Mouse (Mus musculus) left cerebral cortex, postnatal 25 days (tissue): Measurements from ENCODE around the gene Chrm5. TPM values are rescaled to one million over a fixed set of nuclear protein-coding genes. Genes with fewer than 3 reads are reported as not detected.
"Not testable (repeated sequence)": the region's sequence is repeated elsewhere in the genome, so short reads cannot be mapped to it uniquely, and the experiment has no call there.

Experiments
- DNase-seq, 2 experiments: peaks; one replicate each; pipeline ENCODE4 v3.0.0; 2022; ENCODE audit warnings: low spot score in 2 of 2, mixed read lengths in 1 of 2
- intact Hi-C: fragments of 180-260 bp; cut with DNase I; formaldehyde crosslinking; loops from one replicate; pipeline ENCODE4 v1.15.1; 2025
- total RNA-seq, 2 experiments: library from RNA; stranded (reverse); gene quantifications; 2 replicates each; pipeline ENCODE4 v1.2.3; 2021

The Chrm5 gene
- total RNA-seq, 2 experiments from 2014 or later, result 0.87 to 2.2 TPM

DNA sequence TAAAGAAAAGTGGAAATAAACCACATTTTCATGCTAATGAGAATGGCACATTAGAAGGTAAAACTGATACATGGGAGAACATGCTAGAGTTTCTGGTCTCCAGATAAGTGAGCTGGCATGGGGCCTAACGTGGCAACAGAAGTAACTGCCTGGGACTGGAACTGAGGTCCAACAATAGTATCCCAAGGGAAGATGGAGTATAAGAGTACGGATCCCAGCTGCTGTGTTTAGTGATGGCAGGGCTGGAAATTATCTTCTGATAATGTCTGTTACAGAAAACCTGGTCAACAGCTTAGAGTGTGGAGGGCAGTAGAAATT, 2.7 kb upstream of the Chrm5 start:
- intact Hi-C loops, result loop anchor here (5.0 kb wide), 2 partner anchors 216 to 286 kb away; partner anchors contain the start of genes Gm21985 and Slc12a6

DNA sequence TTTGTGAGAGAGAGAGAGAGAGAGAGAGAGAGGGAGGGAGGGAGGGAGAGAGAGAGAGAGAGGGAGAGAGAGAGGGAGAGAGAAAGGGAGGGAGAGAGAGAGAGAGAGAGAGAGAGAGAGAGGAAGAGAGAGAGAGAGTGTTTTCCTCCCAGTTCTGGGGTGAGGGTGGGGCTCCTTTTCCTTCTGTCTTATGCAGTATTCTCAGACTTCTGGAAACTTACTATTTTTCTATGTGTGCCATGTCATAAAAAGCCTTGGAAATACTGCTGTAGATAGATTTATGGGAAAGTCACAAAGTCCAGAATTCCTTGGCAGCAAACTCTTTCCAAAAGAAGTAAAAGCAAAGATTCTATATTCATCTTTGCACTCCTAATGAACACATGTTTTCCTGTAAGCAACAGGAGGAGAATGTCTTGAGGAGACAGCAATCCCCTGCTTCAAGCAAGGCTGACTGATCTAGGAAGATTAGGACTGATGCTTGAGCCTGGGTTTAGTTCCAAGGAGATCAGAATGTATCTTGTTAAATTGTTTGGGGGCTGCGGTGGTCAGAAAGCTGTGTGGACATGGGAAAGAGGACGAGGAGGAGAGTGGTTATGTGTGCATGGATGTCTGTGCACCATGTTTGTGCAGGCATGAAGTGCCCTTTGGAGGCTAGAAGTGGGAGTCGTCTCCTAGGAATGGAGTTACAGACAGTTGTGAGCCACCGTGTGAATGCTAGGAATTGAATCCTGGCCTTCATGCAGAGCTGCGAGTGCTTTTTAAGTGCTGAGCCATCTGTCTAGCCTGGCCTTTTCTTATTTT, 2.2 kb upstream of the Chrm5 start:
- intact Hi-C loops, result loop anchor here (5.0 kb wide), 2 partner anchors 215 to 285 kb away; partner anchors contain the start of genes Gm21985 and Slc12a6
- DNase-seq, result peak in 1 of 2 experiments; percentile 73

More for the DNA sequence above, 2.7 kb upstream of the Chrm5 start:
- DNase-seq, result no peak

DNA sequence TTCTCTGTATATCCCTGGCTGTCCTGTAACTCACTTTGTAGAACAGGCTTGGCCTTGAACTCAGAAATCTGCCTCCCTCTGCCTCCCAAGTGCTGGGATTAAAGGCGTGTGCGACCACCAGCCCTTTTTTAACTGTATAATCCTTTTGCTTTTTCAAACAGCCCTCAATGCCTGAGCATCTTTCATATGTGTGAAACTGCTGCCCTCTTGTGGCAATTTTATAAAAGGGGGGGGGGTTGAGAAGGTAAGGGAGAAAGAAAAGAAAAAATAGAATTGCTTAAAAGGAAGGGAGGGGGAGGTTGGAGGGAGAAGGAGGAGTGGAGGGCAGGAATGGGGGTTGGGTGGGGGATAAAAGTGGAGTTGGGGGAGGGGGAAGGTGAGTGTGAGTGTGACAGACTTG, 995 bp upstream of the Chrm5 start:
- intact Hi-C loops, result loop anchor here (2.0 to 5.0 kb wide), 3 partner anchors 103 to 284 kb away; partner anchors contain the start of genes Gm21985, Katnbl1 and Slc12a6
- no peak for DNase-seq

DNA sequence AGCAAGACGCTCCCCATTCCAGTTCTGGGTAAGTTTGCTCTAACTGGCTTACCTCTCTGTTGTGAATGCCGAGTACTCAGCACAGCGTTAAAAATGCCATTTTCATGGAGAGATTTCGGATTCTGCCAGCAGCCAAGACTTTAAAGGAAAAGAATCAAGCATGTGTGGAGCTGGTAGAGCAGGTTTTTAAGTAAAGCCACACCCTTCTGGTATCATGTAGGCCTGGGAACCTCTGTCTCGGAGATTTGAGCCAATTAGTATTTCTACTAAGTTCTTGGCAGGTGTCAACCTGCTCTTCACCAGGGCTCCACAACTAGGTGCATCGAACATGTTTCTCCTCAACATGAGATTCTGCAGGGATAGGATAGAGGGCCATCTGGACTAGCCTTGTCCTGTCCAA, 4.0 kb downstream of the Chrm5 start:
- intact Hi-C loops, result no loop called here
- no peak for DNase-seq

DNA sequence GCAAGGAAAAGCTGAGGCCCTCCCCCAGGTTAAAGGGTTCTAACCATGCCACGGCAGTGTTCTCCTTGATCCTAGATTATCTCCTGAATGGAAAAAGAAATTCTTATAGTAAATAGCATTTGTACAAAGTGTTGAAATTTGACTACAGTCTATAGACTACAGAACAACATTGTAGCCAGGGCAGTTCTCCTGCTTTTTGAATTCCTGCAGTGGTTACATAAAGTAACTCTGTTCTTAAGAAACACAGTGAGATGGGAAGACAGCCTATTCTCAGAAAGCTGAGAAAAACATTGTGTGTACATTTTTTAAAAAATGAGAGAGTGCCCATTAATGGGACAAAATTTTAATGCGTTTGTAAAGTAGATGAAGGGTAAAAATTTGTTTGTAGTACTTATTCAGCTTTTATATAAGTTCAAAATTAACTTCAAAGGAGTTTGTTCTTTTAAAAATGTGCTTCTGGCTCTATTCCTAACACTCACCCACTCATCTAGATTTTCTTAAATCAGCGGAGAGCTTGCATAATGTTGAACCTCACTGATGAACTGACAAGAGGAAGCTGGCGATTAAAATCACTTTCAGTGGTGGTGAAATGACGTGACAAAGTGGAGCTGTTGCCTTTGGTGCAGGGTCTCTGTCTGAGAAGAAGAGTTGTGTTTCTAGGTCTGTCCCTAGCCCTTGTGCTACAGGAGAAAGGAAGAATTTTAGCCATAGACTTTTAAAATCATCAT, 5.4 kb downstream of the Chrm5 start:
- DNase-seq, result peak in 1 of 2 experiments; percentile 74
- intact Hi-C loops, result no loop called here

DNA sequence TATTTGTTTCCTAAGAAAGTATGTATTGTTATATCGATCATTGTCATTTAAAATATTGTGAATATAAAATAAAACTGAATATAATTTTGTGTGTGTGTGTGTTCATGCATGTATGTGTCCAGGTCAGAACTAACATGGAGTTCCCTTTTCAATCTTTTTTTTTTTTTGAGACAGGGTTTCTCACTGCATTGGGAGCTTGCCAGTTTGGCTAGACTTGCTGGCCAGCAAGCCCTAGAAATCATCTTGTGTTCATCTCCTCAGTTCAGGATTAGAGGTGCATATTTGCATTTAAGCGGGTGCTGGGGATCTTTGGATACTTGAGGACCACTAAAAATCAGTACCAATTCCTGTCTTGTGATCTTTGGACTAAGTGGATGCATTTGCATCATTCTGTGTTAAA, 8.5 kb downstream of the Chrm5 start:
- intact Hi-C loops, result no loop called here
- DNase-seq, result no peak

DNA sequence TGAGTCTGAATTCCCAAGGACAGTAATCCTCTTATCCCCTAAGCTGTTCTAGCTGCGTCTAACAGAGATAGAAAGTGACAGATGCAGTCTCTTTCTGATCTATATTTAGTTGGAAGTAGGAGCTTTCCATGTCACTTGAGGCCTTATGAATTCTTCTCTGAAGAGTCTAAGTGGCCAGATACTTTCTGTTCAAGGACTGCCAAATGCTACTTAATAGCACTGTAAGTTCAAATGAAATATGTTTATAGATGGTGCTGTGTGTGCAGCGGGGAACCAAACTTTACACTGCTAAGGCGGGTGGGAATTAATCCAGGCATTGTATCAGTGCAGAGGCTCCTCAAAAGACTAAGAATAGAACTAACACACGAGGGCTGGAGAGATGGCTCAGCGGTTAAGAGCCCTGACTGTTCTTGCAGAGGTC, 9.6 kb downstream of the Chrm5 start:
- intact Hi-C loops, result no loop called here
- DNase-seq, result peak in 1 of 2 experiments; percentile 58

DNA sequence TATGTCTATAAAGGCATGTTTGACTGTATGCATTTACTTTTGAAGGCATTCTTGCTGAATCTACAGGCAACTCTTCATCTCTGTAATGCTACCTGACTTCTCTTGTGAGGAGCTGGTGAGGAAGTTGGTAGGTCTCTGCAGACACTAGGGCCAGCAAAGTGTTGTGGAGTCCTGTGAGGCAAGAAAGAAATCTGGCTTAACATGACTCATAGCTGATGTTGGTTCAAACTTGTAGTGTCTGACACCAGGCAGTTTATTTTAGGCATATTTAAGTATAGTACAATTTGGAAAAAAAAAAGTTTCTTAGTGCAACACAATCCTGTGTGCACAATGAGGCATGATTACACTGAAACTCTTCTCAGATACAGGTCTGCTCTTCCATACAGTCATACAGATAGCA, 11.0 kb downstream of the Chrm5 start:
- intact Hi-C loops, result no loop called here
- DNase-seq, result peak in 1 of 2 experiments; percentile 33

DNA sequence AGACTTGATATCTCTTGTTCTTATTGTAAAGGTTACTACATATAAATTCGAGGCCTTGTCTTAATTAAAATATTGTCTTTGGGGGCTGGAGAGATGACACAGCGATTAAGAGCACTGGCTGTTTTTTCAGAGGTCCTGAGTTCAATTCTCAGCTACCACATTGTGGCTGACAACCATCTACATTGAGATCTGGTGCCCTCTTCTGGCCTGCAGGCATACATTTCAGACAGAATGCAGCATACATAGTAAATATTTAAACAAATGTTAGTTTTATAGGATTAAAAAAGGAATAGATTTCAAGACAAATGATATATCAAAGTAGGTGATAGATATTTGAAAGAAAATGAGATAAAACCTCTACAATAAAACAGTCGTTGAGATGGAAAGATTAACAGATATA, 20.0 kb downstream of the Chrm5 start:
- no peak for DNase-seq
- intact Hi-C loops, result no loop called here

DNA sequence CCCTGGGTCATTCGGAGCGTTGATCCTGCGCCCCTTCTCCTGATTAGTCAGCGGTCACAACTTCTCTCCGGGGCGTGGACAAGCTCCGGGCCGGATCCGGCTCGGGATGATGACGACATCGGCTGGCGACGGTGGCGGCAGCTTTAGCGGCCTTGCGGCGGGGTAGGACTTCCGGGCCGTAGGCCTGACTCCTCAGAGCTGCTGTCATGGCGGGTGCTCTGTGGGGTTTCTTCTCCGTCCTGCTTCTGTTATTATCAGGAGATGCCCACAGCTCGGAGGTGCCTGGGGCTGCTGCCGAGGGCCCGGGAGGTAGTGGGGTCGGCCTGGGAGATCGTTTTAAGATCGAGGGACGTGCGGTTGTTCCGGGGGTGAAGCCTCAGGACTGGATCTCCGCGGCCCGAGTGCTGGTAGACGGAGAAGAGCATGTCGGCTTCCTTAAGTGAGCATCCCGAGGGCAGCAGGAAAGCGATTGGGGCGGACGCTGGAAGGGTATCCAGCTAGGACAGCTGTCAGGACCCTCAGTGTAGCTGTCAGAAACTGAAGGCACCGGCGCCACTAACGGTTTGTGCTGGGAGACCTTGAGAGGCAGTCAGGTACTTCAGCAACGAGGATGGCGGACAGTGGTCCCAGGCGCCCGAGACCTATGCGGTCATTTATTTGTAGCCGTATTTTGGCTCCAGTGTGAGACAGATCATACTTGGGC, 25.6 kb downstream of the Chrm5 start, which contains the start of gene Emc7:
Gene Emc7, plus strand, starts transcription at position 136 of the 703 bp plus-strand sequence.
- peak; percentile 96 to 98 for DNase-seq
- intact Hi-C loops, result loop anchor here (1.0 to 5.0 kb wide), 3 partner anchors 76 to 193 kb away; partner anchors contain the start of genes Emc4, Katnbl1 and Nop10

DNA sequence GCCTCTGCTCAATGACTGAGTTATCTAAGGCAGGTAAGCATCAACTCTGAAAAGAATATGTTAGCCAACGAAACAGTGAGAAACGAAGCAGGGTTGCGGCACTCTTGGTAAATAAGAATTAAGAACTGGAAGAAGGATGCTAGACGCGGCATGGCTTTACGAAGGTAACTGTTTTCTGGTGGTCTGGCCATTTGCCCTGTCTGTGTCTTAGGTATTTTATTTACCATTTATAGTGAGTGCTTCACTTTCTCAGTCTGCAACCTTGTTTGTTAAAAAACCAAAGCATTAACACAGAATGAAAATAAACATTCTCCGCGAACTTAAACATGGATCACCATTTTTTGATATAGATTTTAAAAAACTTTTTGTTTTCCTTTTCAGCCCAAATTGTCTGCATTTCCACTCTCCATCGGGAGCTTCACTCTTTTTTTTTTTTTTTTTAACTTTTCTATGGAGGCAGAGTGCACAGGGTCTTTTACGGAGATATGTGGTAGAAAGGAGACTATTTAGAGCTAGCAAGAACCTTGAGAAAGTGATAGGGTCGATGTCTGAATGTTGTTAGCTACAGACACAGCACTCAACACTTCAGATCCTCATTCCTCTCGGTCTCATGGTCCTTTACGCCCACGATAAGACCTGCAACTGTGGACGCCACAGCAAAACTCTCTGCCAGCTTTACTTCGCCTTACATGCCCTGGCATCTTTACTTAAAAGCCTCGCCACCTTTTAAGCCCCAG, 26.3 kb downstream of the Chrm5 start:
- no peak for DNase-seq
- intact Hi-C loops, result loop anchor here (1.0 to 2.0 kb wide), 2 partner anchors 75 to 86 kb away; partner anchors contain the start of genes Emc4 and Katnbl1

DNA sequence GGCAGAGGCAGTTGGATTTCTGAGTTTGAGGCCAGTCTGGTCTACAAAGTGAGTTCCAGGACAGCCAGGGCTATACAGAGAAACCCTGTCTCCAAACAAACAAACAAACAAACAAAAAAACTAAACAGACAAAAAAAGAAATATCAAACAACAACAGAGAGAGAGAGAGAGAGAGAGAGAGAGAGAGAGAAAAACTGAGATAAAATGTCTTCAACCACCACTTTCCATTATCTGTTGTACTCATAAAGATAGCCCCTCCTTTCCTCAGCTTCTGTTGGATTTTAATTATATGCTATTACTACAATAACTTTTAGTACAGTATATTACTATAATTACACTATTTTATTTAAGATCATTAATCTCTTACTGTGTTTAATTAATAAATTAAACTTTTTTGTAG, 28.1 kb downstream of the Chrm5 start:
- intact Hi-C loops, DNase-seq: not testable (repeated sequence)

DNA sequence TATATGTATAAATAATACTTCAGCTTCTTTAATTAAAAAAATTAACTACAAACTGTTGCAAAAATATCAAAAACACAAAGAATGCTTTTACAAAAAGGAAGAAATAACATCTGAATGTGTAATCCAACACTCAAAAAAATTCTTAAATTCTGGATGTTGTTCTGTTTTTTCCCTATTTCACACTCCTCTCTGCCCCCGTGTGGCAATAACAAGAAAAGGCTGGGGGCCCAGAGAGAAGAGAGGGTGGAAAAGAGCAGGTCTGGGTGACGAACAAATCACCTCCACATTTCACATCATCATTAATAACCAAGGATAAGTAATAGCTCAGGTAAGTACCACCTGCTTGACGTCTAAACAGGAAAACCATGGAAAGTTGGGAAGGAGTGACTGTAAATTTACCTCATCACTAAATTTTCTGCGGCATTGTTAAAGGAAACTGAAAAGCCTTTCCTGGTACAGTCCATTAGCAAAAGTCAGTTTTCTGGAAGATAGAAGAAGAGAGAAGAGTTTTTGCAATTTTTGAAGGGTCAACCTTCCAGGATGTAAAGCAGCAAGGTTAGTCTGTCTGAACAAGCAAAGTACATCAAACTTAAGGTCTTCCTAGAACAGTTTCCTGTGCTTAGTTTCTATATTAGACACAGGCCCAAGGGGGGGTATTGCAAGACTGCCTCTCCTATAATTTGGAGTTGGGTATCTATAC, 30.8 kb downstream of the Chrm5 start:
- DNase-seq, result no peak
- intact Hi-C loops, result no loop called here

DNA sequence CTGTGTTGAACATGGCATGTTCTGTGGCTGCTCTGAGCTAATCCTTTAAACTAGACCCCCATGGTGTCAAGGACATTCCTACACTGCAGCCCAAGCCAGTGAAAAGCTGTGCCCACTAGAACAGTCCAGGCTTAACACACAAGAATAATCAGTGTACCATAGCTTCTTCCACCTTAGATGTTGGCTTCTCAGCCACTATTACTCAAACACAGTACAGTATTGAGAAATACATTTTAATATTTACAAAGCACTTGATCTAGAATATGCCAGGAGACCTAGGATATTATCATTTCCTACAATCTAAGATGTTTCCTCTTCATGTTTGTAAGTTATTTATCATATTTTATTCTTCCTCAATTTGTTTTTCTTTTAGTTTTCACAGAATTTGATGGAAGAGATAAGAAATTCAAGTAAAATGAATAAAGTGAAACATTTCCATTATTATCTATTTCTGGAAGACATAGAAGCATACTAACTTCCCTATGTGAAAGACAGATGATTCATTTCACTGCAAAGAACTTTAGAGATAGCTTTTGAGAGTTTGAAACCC, 32.0 kb downstream of the Chrm5 start:
- intact Hi-C loops, result no loop called here
- DNase-seq, result no peak

DNA sequence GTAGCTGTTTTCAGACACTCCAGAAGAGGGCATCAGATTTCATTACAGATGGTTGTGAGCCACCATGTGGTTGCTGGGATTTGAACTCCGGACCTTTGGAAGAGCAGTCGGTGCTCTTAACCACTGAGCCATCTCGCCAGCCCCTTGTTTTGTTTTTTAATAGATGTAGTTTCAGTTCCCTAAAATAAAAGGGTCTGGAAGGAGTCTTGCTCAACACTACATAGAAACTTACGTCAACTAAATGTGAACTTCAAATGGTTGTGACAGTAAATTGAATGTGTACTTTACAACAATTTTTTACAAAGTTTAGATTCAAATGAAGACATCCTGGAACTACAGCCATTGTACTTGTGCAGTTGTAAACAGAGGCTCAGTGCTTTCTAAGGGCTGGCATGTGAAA, 32.5 kb downstream of the Chrm5 start:
- intact Hi-C loops, DNase-seq: not testable (repeated sequence)

DNA sequence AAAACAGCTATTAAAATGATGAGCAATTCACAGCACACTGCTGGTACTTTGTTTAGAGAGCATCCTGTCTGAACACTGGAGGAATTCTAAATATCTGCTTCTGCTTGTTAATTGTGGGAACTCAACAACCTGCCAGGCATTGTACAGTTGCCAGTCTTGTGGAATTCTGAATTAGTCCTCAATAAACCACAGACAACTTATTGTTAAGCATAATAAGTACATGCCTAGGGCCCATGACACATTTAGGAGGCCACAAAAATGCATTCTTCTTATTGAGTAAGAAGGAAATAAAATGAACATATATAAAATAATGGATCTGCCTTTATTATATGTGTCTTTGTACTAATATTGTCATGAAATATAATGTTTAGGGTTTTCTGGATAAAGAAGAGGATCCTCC, 35.1 kb downstream of the Chrm5 start:
- intact Hi-C loops, result no loop called here
- DNase-seq, result no peak

DNA sequence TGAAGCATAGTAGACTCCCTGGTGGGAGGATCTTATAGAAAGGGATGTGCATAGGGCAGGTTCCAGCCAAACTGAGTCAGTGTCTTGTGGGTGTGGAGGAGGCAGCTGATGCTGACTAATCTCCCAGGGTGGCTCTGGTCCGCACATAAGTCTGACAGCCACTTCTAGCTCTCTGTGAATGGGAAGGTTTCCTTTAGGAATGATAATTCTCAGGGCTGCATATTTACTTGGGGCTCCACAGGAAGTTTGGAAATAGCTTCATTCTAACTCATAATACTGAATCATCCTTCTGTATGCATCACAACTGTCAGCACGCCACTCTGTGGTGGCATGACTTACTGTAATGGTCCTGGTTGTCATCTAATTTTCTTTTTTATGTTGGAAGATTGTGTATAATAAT, 37.1 kb downstream of the Chrm5 start:
- intact Hi-C loops, result no loop called here

DNA sequence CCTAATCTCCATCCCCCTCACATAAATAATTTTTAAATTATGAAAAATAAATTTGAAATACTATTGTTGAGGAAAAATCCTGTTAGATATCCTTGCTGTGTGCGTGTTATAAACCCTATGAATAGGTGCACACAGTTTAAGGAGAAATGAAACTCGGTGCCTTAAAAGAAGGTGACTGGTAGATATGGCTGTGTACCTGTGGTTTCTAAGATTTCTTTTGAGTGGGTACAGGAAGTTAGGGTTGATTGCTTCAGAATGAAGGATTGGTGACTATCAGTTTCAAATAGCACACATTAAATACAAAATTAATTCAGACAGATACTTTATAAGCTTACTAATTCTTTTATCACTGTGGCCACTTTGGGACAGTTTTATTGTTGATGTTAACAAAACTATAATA, 43.0 kb downstream of the Chrm5 start:
- no peak for DNase-seq
- intact Hi-C loops, result no loop called here

More for the DNA sequence above, 37.1 kb downstream of the Chrm5 start:
- peak; percentile 20 to 85 for DNase-seq
